Mouse (Mus musculus) ovary, adult 18-20 months (tissue): ENCODE results near the gene Pnmt.

Experiments used
- DNase-seq: peaks from one replicate; pipeline ENCODE4 v3.0.0; 2022; ENCODE audit warnings: low spot score, mixed read lengths

Gene Pnmt

DNA sequence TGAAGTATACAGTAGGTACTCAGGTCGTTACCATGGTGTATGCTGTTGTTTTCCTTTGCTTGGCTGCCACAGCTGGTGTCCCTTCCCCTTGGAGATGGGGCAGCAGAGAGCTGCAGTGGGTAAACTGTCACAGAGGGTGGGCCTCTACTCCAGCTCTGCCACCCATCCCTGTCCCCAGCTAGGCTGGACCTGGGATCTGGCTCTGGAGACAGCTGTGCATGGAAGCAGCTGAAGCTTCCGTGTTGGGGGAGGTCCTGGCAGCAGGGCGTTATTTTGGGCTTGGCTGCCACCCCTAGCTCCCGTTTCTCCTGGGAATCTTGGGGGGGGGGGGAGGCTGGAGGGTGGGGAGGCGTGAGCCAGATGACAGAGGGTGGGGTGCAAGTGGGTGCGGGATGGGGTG, 32.0 kb downstream of the Pnmt start:
- no peak for DNase-seq

DNA sequence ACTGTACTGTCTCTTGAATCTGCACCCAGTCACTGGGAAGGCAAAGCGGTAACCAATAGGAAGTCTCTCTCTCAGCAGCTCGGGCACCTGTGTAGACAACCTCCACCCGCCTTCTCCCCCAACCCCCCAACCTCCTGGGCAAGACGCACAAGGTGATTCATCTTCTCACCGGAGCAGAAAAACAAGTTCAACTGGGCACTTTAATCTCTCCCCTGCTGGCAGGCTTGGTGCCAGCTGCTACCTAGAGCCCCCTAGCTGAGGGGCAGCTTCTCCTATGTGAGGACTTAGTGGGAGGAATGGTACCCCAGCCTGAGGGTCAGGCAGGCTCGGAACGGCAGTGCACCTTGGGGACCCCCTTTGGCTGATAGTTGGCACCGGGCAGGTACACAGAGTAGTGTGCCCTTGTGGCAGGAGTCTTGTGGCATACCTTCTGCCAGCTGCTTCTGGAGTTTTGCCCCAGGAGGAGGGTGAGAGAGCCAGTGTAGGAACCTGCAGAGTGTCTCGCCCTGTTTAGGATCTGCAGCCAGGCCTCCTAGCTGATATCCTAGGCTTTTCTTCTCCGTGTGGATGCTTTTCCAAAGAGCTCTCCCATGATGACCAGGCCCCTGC, 32.8 kb downstream of the Pnmt start:
- no peak for DNase-seq

DNA sequence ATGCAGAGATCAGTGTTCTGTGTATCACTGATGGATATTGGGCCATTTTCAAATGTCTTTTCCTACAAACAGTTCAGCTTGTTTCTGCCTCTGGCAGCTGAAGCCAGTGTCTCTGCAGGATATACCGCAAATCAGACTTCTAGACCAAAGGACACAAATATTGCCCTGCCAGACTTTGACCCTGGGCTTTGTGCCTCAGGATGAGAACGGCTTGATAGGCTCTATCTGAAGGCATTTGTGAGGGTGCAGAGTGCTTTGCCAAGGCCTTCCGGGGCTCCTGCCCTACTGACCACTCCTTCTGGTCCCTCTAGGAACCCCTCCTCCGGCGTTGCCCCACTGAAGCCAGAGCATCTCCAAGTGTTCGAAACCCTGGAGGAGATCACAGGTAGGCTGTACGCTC, 40.3 kb downstream of the Pnmt start:
- DNase-seq = no peak

DNA sequence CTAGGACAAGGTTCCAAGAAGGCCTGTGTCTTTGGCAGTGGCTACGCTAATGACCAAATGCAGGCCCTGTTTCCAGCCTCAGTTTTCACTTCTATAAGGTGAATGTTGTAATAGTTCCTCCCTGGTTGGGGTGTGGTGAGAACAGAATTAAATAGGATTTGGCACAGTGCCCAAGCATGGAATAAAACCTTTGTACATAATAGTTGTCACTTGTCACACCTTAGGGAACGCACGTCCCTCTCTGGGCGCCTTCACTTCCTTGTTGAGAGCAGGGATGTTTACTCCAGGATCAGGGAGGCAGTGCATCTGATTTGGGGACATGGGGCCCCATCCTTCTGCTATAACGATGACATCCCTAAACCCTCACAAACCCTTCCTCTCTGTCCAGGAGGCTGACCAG, 42.2 kb downstream of the Pnmt start:
- DNase-seq = no peak

DNA sequence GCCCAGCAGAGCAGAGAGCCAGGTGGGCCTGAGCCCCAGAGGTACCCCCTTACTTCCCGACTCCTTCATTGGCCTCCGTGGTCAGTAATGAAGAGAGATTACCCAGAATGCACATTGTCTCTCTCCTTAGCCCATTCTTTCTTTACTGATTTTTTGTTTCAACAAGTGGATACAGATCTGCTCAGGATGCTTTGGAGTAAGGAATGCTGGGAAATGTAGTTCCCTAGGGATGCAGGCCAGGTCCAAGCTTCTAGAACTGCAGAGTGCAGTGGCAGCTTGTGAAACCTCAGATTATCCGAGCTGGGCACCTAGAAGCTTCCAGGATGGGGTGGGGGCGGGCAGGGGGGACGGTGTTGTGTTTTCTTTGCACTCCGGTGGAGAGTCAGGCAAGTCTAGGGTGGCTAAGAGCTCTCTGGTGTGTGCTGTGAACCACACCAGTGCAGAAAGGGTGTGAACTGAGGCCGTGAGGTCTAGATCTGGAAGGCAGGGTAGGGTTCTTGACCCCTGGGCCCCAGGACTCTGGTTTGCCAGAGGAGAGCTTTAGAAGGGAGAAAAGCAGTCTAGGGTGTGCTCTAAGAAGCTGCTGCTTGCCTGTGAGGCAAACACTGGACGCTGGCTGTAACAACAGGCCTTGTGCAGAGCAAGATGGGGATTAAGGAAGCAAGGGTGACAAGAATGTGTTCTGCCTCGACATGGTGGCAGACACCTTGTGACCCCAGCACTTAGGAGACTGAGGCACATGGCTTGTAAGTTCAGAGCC, 45.7 kb downstream of the Pnmt start:
- no peak for DNase-seq

DNA sequence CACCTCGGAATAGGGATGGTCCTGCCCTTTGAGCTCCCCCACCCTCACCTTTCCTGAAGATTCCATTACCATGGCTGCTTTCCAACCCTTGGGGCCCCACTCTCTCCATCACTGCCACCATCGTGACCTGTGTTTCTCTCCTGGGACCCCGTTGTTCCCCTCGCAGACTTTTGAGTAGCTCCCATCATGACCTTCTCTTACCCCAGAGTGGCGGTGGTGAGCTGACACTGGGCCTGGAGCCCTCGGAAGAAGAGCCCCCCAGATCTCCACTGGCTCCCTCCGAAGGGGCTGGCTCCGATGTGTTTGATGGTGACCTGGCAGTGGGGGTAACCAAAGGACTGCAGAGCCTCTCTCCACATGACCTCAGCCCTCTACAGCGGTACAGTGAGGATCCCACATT, 49.5 kb downstream of the Pnmt start:
- DNase-seq = no peak

DNA sequence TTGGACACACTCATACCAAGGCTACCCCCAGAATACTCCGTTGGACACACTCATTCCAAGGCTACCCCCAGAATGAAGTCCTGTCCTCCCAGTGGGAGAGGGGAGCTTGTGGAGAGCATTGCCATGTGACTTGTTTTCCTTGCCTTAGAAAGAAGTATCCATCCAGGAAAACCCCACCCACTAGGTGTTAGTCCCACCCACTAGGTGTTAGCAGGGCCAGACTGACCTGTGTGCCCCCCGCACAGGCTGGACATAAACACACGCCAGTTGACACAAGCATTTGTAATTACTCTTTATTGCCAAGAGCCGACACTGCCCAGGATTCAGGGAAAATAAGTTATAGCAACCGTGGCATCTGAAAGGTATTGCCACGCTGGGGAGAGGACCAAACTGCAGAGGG, 51.2 kb downstream of the Pnmt start:
- DNase-seq = no peak
